Mouse (Mus musculus) layer of hippocampus, adult 18-20 months (tissue): ENCODE measurements at regions not wholly inside any gene's neighbourhood (a gene's known extent, or its start where the extent isn't known, plus 50 kb on each side); places are given as distances from the start of the nearest gene placed in this dataset.

ENCODE experiments used
- DNase-seq, 2 experiments: peaks; one replicate each; pipeline ENCODE4 v3.0.0; 2022; ENCODE audit warnings: low spot score in 2 of 2

DNA sequence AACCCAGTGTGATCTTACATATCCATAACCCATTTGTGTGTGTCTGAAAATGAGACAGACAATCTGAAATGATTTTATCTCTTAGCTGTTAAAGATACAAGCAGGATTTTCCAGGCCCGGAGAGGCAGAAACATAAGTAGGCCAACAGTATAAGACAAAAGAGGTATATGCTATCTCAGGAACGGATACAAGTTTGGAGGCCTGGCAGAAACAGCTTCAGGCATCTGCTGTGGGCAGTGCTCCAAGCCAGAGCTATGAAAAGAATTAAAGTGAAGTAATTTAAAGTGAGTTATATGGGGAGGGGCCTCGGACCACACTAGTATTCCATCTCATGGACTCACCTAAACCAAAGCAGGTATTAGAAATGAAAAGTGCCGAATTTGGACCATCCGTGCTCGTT is 118.8 kb upstream of the Fn1 start:
- no peak for DNase-seq

DNA sequence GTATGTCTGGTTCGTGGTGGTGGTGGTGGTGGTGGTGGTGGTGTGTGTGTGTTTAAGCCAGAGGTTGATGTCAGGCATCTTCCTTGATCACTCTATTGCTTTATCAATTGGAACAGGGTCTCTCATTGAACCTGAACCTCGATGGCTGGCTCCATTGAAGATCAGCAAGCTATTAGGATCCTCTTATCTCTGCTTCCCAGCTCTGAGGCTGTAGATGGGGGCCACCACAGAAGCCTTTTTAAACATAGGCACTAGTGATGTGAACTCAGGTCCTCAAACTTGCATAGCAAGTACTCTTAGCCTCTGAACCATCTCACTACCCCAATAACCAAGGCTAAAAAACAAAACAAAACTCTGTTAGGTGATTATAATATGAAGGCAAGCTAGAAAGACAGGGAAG is 116.6 kb upstream of the Fn1 start:
- no peak for DNase-seq

DNA sequence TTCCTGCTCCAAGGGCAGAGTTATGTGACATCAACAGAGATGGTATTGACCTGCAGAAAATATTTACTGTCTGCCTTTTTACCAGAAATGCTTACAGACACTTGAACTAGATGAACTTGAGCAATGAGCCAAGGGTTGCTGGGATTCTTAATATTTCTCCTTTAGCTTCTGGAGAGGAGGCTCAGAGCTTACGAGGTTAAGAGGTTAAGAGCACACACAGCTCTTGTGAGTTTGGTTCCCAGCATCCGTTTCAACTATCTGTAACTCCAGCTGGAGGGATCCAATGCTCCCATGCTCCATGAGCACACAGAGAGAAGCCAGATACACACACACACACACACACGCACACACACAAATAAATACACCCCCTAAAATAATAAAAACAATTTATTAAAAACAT is 114.7 kb upstream of the Fn1 start:
- DNase-seq, result no peak

DNA sequence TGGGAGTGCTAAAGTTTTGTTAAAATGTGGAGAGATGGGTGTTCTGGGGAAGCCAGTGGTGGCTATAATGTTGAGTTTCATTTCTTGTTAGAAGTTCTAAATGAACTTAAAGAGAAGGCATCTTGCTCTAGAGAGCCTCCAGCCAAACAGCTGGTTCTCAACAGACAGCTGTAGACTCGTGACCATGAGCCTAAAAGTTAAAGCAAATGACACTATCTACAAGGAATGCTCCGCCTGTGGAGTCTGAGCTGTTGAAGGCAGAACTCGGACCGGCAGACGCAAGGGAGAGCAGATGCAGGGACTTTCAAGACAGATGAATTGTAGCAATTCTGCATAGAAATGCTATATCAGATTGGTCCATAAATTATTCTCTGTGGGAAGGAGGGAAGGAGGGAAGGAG is 114.1 kb upstream of the Fn1 start:
- DNase-seq, result no peak

DNA sequence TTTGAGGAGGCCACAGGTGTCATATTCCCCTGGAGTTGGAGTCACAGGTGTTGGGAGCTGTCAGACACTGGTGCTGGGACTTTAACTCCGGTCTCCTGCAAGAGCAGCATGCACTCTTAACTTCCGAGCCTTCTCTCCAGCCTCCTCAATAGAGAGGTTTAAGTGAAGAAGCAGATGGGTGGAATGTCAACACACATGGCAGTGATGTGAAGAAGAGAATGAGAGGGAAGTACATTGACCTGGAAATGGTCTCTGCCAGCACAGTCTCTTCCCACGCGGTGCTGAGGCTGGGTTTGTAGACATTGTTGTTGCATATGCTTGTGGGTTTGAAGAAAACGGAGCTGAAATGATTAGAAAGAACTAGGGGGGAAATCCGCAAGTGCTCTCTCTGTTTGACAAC is 112.0 kb upstream of the Fn1 start:
- peak in 1 of 2 experiments; percentile 28 for DNase-seq

DNA sequence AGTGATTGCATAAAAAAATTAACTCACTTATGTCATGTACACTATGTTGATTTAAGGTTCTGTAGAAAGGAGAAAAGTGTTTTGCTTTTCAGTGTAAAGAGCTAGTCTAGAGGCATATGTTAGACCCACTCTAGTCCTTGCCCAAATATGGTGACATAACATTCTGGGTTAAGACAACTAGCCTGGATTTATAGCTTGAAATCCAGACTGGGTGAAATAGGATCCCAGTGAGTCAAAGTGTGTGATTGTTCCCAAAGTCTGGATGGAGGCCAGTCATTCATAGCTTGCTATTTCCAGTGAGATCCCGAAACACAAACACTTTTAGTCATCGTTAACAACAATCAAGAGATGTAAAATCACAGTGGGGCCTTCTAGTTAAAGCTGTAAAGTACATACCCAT is 110.5 kb upstream of the Fn1 start:
- DNase-seq, result peak in 1 of 2 experiments; percentile 37

DNA sequence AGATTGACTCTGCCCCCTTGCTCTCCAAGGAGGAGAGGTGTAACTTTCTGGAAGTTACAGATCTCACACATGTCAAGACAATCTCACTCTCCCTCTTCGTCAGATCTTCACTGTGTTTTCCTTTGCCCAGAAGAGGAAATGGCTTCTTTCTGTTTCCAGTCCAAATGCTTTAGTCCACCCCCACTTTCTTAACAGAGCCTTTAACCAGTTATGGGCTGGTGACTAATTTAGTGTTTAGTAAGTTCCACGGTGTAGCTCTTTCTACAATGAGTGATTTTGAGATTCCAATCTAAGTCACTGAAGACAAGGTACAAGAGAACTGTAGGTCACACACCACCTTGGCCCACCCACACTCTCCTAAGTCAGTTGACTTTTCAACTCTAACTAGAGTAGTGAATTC is 107.3 kb upstream of the Fn1 start:
- DNase-seq, result no peak

DNA sequence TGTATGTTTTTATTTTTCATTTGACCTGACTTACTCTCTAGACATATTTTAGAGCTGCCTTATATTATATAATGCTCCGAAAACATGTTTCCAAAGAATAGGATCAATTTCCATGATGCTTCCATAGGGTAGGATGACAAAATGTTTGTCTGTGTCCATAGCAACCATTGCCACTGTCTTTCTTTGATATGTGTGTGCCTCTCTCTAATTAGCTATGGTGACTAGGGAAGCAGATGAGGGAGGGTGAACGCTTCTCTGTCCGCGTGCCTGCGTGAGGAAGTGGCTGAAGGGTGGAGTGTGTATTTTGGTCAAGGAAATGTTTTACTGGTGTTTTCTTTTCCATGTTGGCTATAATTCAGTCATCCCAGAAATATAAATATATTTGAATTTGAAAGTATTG is 104.2 kb upstream of the Fn1 start:
- DNase-seq, result no peak

DNA sequence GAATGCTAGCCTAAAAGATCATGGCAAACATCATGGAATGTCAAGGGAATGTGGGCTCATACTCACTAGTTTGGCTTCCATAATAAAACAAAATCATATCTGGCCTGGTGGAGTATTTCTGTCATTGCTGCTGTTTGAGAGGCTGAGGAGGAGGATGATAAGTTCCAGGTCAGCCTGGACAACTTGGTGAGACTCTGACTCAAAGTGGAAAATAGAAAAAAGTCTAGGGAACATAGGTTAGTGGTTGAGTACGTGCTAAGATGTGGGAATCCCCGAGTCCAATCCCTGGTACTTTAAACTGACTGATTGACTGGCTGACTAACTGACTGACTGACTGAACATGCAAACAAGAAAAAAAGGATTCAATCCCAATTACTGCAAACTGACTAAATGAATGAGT is 103.2 kb upstream of the Fn1 start:
- no peak for DNase-seq

DNA sequence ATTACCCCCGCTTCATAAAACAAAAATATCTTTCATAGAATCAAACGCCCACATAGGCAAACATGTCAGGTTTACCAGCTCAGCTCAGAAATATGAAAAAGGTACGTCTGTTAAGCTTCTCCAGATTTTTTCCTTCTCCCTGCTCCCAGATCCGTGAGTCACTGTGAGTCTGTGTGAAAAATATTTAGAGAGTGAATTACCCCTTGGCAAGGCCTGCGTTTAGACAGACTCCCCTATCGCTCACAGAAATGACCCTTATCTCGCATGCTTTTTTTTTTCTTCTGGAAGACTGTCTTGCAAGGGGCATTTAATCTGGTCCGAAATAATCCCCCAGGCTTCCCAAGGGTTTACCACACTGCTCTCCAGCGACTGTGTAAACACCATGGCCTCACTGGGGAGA is 102.4 kb upstream of the Fn1 start:
- no peak for DNase-seq

DNA sequence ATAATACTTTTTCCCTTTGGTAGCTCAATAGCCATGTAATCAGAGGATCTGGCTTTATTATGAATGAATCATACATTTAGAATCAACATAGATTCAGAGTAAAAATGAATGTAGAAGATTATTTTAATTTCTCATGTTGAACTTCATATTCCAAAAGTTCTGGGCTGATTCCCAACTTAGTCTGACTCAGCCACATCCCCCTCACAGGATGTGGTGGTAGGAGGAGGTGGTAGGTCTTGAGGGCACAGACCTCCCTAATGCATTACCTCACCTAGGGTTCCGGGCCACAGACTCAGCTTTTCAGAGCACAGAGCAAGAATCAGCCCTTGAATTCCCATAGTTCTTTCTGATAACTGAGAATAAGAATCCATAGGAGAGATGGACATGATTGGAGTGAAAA is 99.4 kb upstream of the Fn1 start:
- no peak for DNase-seq

DNA sequence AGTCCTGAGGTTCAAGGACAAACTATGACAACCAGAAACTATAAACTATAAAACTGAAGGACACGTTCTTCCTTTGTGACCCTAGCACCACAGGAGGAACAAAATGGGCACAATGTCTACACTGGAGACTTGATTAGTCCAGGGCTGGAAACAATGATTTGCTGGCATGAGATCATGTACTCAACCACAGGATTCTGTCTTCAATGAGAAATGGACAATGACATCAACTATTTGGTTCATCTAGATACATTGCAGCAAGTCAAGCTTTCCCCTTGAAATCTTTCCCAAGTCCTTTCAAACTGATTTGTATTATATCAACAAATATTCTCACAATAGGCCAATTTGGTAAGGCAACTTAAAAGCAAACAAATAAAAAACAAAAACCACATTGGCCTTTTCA is 98.6 kb upstream of the Fn1 start:
- no peak for DNase-seq

DNA sequence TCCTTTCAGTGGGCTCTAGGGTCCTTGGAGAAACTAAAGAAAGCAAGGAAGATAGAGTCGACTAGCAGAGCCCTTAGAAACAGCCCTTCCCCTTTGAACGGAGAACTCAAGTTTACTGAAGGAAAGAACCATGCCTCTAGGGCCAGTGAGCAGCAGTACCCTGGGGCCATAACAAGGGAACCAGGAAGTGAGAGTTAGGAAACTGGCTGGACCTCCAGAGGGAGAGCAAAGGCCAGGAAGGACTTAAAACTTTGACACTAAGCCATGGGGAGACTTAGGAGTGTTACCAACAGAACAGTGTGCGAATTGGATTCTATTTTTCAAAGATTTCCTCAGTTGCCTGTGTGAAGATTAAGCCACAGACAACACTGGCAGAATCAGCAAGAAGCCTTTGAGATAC is 82.6 kb upstream of the Fn1 start:
- DNase-seq, result no peak

DNA sequence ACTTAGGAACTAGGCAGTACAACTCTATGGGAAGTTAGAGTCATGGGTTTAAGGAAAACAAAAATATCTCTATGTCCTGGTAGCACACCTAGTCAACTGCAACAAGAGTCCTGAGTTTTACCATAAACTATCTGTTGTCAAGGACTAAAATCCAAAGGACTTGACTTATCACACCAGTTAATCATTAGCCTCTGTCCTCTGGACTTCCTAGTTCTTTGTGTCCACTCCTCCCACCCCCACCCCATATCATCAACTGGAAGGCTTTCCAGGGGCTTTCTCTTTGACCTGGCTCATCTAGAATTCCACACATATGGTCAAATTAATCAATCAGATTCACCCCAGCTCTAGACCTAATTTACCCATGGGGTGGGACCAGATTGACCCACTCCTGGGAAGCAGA is 78.6 kb upstream of the Fn1 start:
- no peak for DNase-seq

DNA sequence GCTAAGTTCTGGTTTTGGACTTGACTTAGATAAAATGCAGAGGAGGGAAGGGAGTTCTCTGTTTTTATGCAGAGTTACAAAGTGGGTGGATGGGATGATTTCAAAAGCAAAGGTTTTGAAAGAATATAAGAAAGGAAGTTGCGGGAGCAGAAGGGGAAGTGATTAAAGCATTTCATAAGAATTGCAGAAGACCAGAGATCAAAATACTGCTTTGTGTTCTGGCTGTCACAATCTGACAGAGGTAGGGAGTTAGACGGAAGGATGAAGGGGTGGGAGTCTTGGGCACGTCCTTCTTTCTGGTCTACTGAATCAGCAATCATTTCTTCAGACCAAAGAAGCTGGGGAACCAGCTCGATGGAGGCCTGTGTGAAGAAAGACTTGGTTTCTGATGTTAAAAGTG is 78.0 kb upstream of the Fn1 start:
- DNase-seq, result no peak

DNA sequence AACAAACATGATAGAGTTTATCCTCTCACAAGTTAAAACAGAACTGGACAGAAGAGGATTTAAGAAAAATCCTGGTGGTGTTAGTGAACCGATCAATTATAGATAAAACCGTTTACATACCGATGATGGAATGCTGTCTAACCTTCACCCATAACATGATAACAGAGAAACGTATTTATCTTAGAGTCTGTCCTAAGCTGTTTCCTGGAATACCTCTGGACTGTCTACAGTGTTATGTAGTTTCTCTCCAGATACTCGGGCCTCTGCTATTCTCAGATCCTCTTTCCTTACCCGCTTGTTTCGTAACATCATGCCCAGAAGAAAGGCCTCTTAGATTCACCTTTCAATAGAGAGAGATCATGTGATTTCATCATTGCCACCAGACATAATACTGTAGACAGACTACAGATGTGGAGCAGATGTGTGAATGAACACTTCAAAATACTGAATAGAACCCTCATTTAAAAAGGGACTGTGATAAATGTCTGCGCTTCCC is 75.9 kb upstream of the Fn1 start:
- no peak for DNase-seq

DNA sequence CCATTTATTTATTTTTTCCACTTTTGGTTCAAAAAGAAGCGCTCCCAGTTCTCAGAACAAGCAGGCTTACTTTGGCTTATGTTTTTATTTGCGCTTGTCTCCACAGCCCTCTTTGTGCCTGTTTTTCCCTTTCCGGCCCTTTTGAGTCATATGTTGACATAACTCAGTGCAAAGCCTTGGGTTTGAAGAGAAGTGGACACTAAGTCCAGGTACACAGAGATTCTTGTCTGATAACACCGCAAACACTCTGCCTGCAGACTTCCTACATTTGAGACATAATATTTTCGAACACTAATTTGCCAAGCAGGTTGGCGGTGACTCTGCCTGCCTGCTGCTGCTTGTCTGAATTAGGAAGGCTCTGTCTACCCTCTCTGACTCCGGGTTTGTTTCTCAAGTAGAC is 70.8 kb upstream of the Fn1 start:
- DNase-seq, result no peak

DNA sequence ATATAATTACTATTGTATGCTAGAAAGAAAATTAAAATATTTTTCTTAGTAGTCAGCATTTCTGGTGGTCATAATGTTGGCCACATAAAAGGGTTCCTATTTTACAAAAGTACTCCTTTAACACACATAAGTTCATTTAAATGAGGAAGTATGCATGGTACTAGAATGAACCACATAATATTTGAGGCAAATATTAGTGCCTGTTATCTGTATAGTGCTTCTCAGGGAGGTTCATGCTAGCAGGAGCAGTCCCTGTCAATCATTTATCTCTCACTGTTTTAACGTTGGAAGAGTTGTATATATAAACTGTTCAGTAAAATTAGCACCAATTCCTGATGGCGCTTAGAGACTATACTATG is 70.0 kb upstream of the Fn1 start:
- DNase-seq, result no peak

DNA sequence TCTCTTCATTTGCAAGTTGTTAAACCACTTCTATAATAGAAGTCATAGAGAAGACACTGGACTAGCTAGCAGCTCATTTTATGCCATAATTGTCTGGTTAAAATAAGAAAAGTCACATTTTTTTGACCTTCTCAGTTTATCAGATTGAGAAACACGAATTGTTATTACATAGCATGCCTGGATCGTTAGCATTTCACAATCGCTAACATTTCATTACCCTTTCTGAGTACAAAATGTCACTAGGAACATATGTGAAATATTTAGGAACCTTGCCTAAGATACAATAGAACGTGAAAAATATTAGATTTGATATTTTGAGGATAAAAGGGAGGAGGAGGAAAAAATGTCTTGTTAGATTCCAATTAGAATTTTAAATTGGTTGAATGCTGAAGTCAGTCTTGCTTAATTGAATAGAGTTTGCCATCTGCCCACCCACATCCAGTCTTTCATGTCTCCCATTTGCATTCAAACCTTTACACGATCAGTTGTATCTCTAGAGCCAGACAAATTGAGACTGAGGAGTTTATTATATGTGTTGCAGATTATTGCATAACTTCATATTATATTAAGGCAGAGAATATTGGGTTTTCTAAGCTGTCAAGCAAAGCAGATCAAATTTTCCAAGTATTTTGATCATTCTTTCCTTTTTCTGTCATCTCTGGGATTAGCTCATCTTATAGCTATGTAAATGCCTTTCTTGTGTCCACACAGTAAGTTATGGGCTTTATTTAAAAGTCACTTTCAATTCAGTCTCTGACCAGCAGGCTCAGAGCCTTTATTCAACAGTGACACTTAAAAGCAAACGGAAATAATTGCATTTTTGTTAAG is 69.4 kb upstream of the Fn1 start:
- DNase-seq, result peak in 1 of 2 experiments; percentile 62
